8 mouse cellular contexts compared by ENCODE assay signal in the genomic region with DNA sequence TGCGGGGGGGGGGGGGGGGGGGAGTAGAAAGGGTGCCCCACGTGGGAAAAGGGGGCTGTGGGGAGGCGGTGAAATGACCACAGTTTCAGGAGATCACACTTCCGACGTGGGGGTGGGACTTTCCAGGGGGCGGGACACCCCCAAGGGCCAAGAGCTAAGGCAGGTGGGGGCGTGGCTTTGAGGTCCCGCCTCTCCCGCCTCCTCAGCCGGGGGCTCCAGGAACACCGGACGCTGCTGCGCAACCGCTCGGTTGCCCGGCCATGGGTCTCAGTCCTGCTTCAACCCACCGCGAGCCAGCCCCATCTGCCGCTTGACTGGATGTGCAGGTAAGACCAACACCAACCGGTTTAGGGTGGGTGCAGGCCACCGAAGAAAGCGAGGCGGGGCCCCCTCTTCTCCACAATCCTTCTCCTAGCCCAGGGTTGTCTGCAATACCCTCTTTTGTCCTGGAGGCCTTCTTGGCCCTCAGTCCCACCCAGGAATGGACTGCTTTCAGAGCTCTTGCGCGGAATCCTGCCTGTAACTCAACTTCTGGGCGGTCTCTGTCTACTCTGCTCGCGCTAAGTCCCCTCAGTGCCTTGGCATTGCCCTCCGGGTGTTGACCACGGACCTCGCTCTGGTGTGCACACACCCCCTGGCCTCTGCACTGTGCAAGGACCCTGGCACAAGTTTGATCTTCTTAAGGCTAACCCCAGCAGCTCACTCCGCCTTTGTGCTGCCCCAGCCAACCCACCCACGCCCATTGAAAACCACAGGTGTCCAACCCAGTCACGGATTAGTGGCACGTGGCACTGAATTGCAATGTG. TPM values are rescaled to one million over a fixed set of nuclear protein-coding genes. Genes with fewer than 3 reads are reported as not detected.
DNase-seq lines count a peak whose midpoint lies in the region; ATAC-seq and TF ChIP-seq lines count a peak whose summit lies in the region.

A gene (plus strand): TSS at position 44 of the 806 bp plus-strand sequence.

- under 1% methylated on average over 29 of the region's 35 CpGs for WGBS in forebrain, embryonic 13.5 days
- WGBS in intestine, postnatal 0 days = 3% methylated on average over 33 of the region's 35 CpGs
- WGBS in lung, adult 2 months = 3% methylated on average over 34 of the region's 35 CpGs
- WGBS in neural tube, embryonic 14.5 days = 2% methylated on average over 31 of the region's 35 CpGs

- peaks cover 46% of the 10 kb centered on the region for H3K36me3 ChIP-seq in forebrain, embryonic 13.5 days (ENCODE audit: poor library complexity, severe bottlenecking)
- peaks cover 9% of the 10 kb centered on the region; the same call in 1 of the 2 replicates for H3K36me3 ChIP-seq in intestine, postnatal 0 days (ENCODE audit: control insufficient read depth, insufficient read depth)
- peaks cover 9% of the 10 kb centered on the region; the same call in 1 of the 2 replicates for H3K36me3 ChIP-seq in neural tube, embryonic 14.5 days (ENCODE audit: control insufficient read depth, insufficient read depth, low read length)

- TF ChIP-seq CTCF in intestine, postnatal 0 days (IDR thresholded peaks at IDR 0.05; ENCODE audit: low read depth) = 0 out of 2 replicates have a peak, but pooled peaks have one; percentile 13
- TF ChIP-seq CTCF in lung, adult 2 months (IDR thresholded peaks at IDR 0.05; ENCODE audit: insufficient read depth, low read length) = no peak

- no peak for DNase-seq in frontal cortex, postnatal 25 days (ENCODE audit: low spot score in 2 of 2)
- DNase-seq in adrenal gland, adult 18-20 months (ENCODE audit: low spot score in 2 of 2) = peak; percentile 52 to 63
- DNase-seq in lung, adult 2 months = peak; percentile 55
- peak; percentile 42 to 66 for DNase-seq in urinary bladder, postnatal 36 days (ENCODE audit: low spot score in 2 of 2)

- peak; percentile 17; the same call in 1 of the 2 replicates for ATAC-seq in frontal cortex, adult (ENCODE audit: low TSS enrichment)
- ATAC-seq in forebrain, embryonic 13.5 days = peak; percentile 73
- ATAC-seq in intestine, postnatal 0 days = peak; percentile 59
- peak; percentile 76 for ATAC-seq in neural tube, embryonic 14.5 days (ENCODE audit: low read depth)

- peak; percentile 28; the same call in 1 of the 2 replicates for TF ChIP-seq POLR2A in lung, adult 2 months (IDR thresholded peaks at IDR 0.05; ENCODE audit: borderline replicate concordance, extremely low read depth, low read depth, low read length)

- H3K4me3 ChIP-seq in forebrain, embryonic 13.5 days = peak within 1 kb of the TSS; percentile 62
- H3K4me3 ChIP-seq in intestine, postnatal 0 days (ENCODE audit: low read depth, low read length) = peak within 1 kb of the TSS; percentile 55
- peak within 1 kb of the TSS; percentile 56 for H3K4me3 ChIP-seq in lung, adult 2 months (replicated peaks; ENCODE audit: extremely low read depth, low read depth, low read length)
- H3K4me3 ChIP-seq in neural tube, embryonic 14.5 days (ENCODE audit: low read depth, low read length) = peak within 1 kb of the TSS; percentile 62

- H3K4me1 ChIP-seq in forebrain, embryonic 13.5 days = peaks cover 33% of the 10 kb centered on the region
- H3K4me1 ChIP-seq in intestine, postnatal 0 days (replicated peaks; ENCODE audit: control insufficient read depth, insufficient read depth, low read length) = no peaks in the 10 kb centered on the region
- H3K4me1 ChIP-seq in lung, adult 2 months (ENCODE audit: control insufficient read depth, insufficient read depth, low read length) = no peaks in the 10 kb centered on the region
- H3K4me1 ChIP-seq in neural tube, embryonic 14.5 days (ENCODE audit: control insufficient read depth, insufficient read depth, low read length) = peaks cover 26% of the 10 kb centered on the region

- 0 out of 2 replicates have a peak, but pooled peaks cover 3% of the 10 kb centered on the region for H3K27me3 ChIP-seq in forebrain, embryonic 13.5 days
- no peaks in the 10 kb centered on the region for H3K27me3 ChIP-seq in intestine, postnatal 0 days (replicated peaks; ENCODE audit: control insufficient read depth, insufficient read depth, low read length)
- no peaks in the 10 kb centered on the region for H3K27me3 ChIP-seq in neural tube, embryonic 14.5 days (ENCODE audit: control insufficient read depth, insufficient read depth, low read length)

- peak within 1 kb of the TSS; percentile 80 for H3K9ac ChIP-seq in forebrain, embryonic 13.5 days
- H3K9ac ChIP-seq in intestine, postnatal 0 days (ENCODE audit: low read depth, low read length) = peak within 1 kb of the TSS; percentile 53
- peak within 1 kb of the TSS; percentile 51 for H3K9ac ChIP-seq in neural tube, embryonic 14.5 days (replicated peaks; ENCODE audit: low read depth, low read length)

- no peaks in the 10 kb centered on the region for H3K9me3 ChIP-seq in forebrain, embryonic 13.5 days (replicated peaks)
- no peaks in the 10 kb centered on the region for H3K9me3 ChIP-seq in intestine, postnatal 0 days (ENCODE audit: control insufficient read depth)
- no peaks in the 10 kb centered on the region for H3K9me3 ChIP-seq in neural tube, embryonic 14.5 days (ENCODE audit: control insufficient read depth, low read length)

- H3K27ac ChIP-seq in forebrain, embryonic 13.5 days = peak within 1 kb of the TSS; percentile 61
- no peak within 1 kb of the TSS for H3K27ac ChIP-seq in intestine, postnatal 0 days (ENCODE audit: low read depth, low read length)
- H3K27ac ChIP-seq in neural tube, embryonic 14.5 days (ENCODE audit: low read depth, low read length) = peak within 1 kb of the TSS; percentile 4; the same call in 1 of the 2 replicates

- peak within 1 kb of the TSS; percentile 81 for H3K4me2 ChIP-seq in forebrain, embryonic 13.5 days
- peak within 1 kb of the TSS; percentile 95 for H3K4me2 ChIP-seq in intestine, postnatal 0 days (replicated peaks; ENCODE audit: low read depth)
- H3K4me2 ChIP-seq in neural tube, embryonic 14.5 days (ENCODE audit: low read depth, low read length) = peak within 1 kb of the TSS; percentile 79

RNA-seq across cellular contexts. Expression of the gene that starts here (rescaled TPM):
- 1 to 10 TPM; 1.8 to 2.0 TPM for total RNA-seq in adrenal gland, adult 18-20 months (2021)
- polyA plus RNA-seq in forebrain, embryonic 13.5 days (2015; fragmentation: Nextera tagmentation; extraction: Ambion mirVana) = 0.88 and 0.89 TPM in 2 replicates
- polyA plus RNA-seq in intestine, postnatal 0 days (2015; fragmentation: Nextera tagmentation; extraction: Ambion mirVana) = 0.18 and 0.24 TPM in 2 replicates
- polyA plus RNA-seq in lung, adult 2 months (2012; rRNA removed) = 3.4 and 3.5 TPM in 2 replicates
- 0.84 and 1.3 TPM in 2 replicates for polyA plus RNA-seq in neural tube, embryonic 14.5 days (2014; fragmentation: Nextera tagmentation; extraction: Ambion mirVana)

Comparison
In these comparisons a context has a peak if more than half of its experiments do, and no peak if none do; other contexts are left out.
1. Peak in ATAC-seq, H3K4me3 ChIP-seq, H3K27ac ChIP-seq, H3K9ac ChIP-seq and H3K4me2 ChIP-seq in forebrain, embryonic 13.5 days; RNA of the gene not detected or under 1 TPM.
2. Peak in ATAC-seq, H3K4me3 ChIP-seq, H3K9ac ChIP-seq and H3K4me2 ChIP-seq in intestine, postnatal 0 days; RNA of the gene not detected or under 1 TPM.
3. ATAC-seq: peak in every context shown above with its lines; median percentile 76 in neural tube, embryonic 14.5 days; 73 in forebrain, embryonic 13.5 days; 59 in intestine, postnatal 0 days; 17 in frontal cortex, adult.
4. DNase-seq: peak in adrenal gland, adult 18-20 months (2 of 2), lung, adult 2 months (single experiment) and urinary bladder, postnatal 36 days (2 of 2); none in frontal cortex, postnatal 25 days (0 of 2).
5. Peak in every context shown above with its lines, with median percentiles within 50 percentile points of each other: H3K4me2 ChIP-seq, H3K4me3 ChIP-seq and H3K9ac ChIP-seq.